Mouse (Mus musculus) layer of hippocampus, adult 9-11 months (tissue): Measurements from ENCODE around the gene Klhl41.
A peak's percentile ranks its signal among the peaks of the same experiment; 100 is the strongest.
"Not testable (repeated sequence)": the region's sequence is repeated elsewhere in the genome, so short reads cannot be mapped to it uniquely, and the experiment has no call there.

Experiments used
- DNase-seq: peaks from one replicate; pipeline ENCODE4 v3.0.0; 2022

Klhl41 gene

GRCm38 (mm10) chr2:69669853-69670252 is at the start of gene Klhl41:
Klhl41 (plus strand) TSS chr2:69670120.
- no peak for DNase-seq

- no peak for DNase-seq
Measured at GRCm38 (mm10) chr2:69629215-69629614, 40.7 kb upstream of the Klhl41 start.

- no peak for DNase-seq
Measured at GRCm38 (mm10) chr2:69629914-69630313, 40.0 kb upstream of the Klhl41 start.

GRCm38 (mm10) chr2:69630792-69631191 is 39.1 kb upstream of the Klhl41 start:
- no peak for DNase-seq

- no peak for DNase-seq
Measured at GRCm38 (mm10) chr2:69631449-69631848, 38.5 kb upstream of the Klhl41 start.

- no peak for DNase-seq
Measured at GRCm38 (mm10) chr2:69635064-69635701, 34.7 kb upstream of the Klhl41 start.

- DNase-seq = no peak
Measured at GRCm38 (mm10) chr2:69635807-69636206, 34.1 kb upstream of the Klhl41 start.

GRCm38 (mm10) chr2:69637989-69638388 is 31.9 kb upstream of the Klhl41 start:
- not testable (repeated sequence) for DNase-seq

- no peak for DNase-seq
Measured at GRCm38 (mm10) chr2:69640100-69640499, 29.8 kb upstream of the Klhl41 start.

GRCm38 (mm10) chr2:69644968-69645617 is 24.8 kb upstream of the Klhl41 start:
- no peak for DNase-seq

- peak; percentile 94 for DNase-seq
Measured at GRCm38 (mm10) chr2:69646726-69647490, 23.0 kb upstream of the Klhl41 start, which contains the start of gene Bbs5. Bbs5 (plus strand) TSS chr2:69647171.

- no peak for DNase-seq
Measured at GRCm38 (mm10) chr2:69649716-69650115, 20.2 kb upstream of the Klhl41 start.

GRCm38 (mm10) chr2:69659326-69659725 is 10.6 kb upstream of the Klhl41 start:
- no peak for DNase-seq

GRCm38 (mm10) chr2:69663827-69664476 is 6.0 kb upstream of the Klhl41 start:
- DNase-seq = no peak

- no peak for DNase-seq
Measured at GRCm38 (mm10) chr2:69667656-69668055, 2.3 kb upstream of the Klhl41 start.

- DNase-seq = no peak
Measured at GRCm38 (mm10) chr2:69668414-69668813, 1.5 kb upstream of the Klhl41 start.

GRCm38 (mm10) chr2:69673723-69674122 is 3.8 kb downstream of the Klhl41 start:
- no peak for DNase-seq

GRCm38 (mm10) chr2:69675266-69675665 is 5.3 kb downstream of the Klhl41 start:
- DNase-seq = no peak

- DNase-seq = no peak
Measured at GRCm38 (mm10) chr2:69676713-69677112, 6.8 kb downstream of the Klhl41 start.

GRCm38 (mm10) chr2:69677215-69677614 is 7.3 kb downstream of the Klhl41 start:
- DNase-seq = not testable (repeated sequence)

GRCm38 (mm10) chr2:69679990-69680389 is 10.1 kb downstream of the Klhl41 start:
- DNase-seq = no peak

GRCm38 (mm10) chr2:69681931-69682330 is 12.0 kb downstream of the Klhl41 start:
- DNase-seq = no peak
